Mouse (Mus musculus) CH12.LX (cell line): ENCODE measurements around the gene Arhgef10l. TPM values are rescaled to one million over a fixed set of nuclear protein-coding genes. Genes with fewer than 3 reads are reported as not detected.
A peak's percentile ranks its signal among the peaks of the same experiment; 100 is the strongest.

ENCODE experiments used
- DNase-seq: peaks from one replicate; pipeline ENCODE4 v3.0.0-alpha.2; 2013; ENCODE audit errors: extremely low read depth
- H3K27ac ChIP-seq: 2 replicates; pipeline ENCODE4 v1.5.1; 2012; ENCODE audit warnings: low read depth, mild to moderate bottlenecking, control low read depth, moderate library complexity; ENCODE audit not compliant: insufficient read depth
- H3K27me3 ChIP-seq: replicated peaks from 2 replicates; pipeline ENCODE3; 2012; ENCODE audit warnings: inconsistent platforms
- H3K36me3 ChIP-seq, 2 experiments: replicated peaks in 1 of 2; 2 replicates each; pipeline versions ENCODE3 to v1.6.1; 2012; ENCODE audit warnings: inconsistent platforms in 1 of 2, low read length in 1 of 2, mild to moderate bottlenecking in 1 of 2, mixed read lengths in 1 of 2, moderate library complexity in 1 of 2; ENCODE audit not compliant: control insufficient read depth in 1 of 2, insufficient read depth in 1 of 2
- H3K4me1 ChIP-seq, 2 experiments: 2 replicates each; pipeline ENCODE4 v1.6.1; 2012; ENCODE audit warnings: inconsistent platforms in 1 of 2, moderate library complexity in 1 of 2; ENCODE audit not compliant: insufficient read depth in 2 of 2, control insufficient read depth in 1 of 2
- H3K4me2 ChIP-seq: 2 replicates; pipeline ENCODE4 v1.6.1; 2012; ENCODE audit warnings: low read depth, mild to moderate bottlenecking, control low read depth; ENCODE audit not compliant: poor library complexity, insufficient read depth, severe bottlenecking
- H3K4me3 ChIP-seq, 3 experiments: fragments of 150-350 bp in 1 of 3; sonication (generic) in 1 of 3; replicated peaks in 1 of 3; 2 replicates each; pipeline versions ENCODE3 to v1.5.1; 2011 to 2012; ENCODE audit warnings: low read depth in 2 of 3, low read length in 2 of 3, mild to moderate bottlenecking in 2 of 3, moderate library complexity in 2 of 3, control low read depth in 1 of 3, improper control_type of control experiment in 1 of 3, inconsistent platforms in 1 of 3, mixed read lengths in 1 of 3; ENCODE audit not compliant: poor library complexity in 1 of 3
- H3K79me2 ChIP-seq: replicated peaks from 2 replicates; pipeline ENCODE4 v1.6.1; 2012; ENCODE audit warnings: mild to moderate bottlenecking, moderate library complexity; ENCODE audit not compliant: control insufficient read depth, poor library complexity, insufficient read depth, severe bottlenecking; ENCODE audit errors: extremely low read depth
- H3K9ac ChIP-seq: 2 replicates; pipeline ENCODE4 v1.6.1; 2012; ENCODE audit warnings: low read depth, mild to moderate bottlenecking, control low read depth, moderate library complexity; ENCODE audit not compliant: insufficient read depth
- H3K9me3 ChIP-seq: replicated peaks from 2 replicates; pipeline ENCODE3; 2012; ENCODE audit warnings: low read length, inconsistent platforms, mixed read lengths
- BHLHE40 ChIP-seq: IDR thresholded peaks from 2 replicates; pipeline ENCODE4 v1.6.1; 2011; ENCODE audit warnings: mild to moderate bottlenecking, low read depth, low read length, improper control_type of control experiment
- CHD1 ChIP-seq: IDR thresholded peaks from 2 replicates; pipeline ENCODE4 v1.6.1; 2012; ENCODE audit warnings: low read depth, low read length, improper control_type of control experiment, inconsistent platforms
- CTCF ChIP-seq, 2 experiments: IDR thresholded peaks in 1 of 2; conservative IDR thresholded peaks in 1 of 2; 2 replicates each; pipeline ENCODE4 v1.5.1; 2011 to 2012; ENCODE audit warnings: low read depth in 2 of 2, low read length in 2 of 2, improper control_type of control experiment in 1 of 2, inconsistent platforms in 1 of 2, mild to moderate bottlenecking in 1 of 2, moderate library complexity in 1 of 2
- EP300 ChIP-seq: IDR thresholded peaks from 2 replicates; pipeline ENCODE4 v1.6.1; 2011; ENCODE audit warnings: low read length, improper control_type of control experiment
- GABPA ChIP-seq: IDR thresholded peaks from 2 replicates; pipeline ENCODE4 v1.6.1; 2012; ENCODE audit warnings: low read depth, low read length, improper control_type of control experiment, inconsistent platforms; ENCODE audit not compliant: insufficient replicate concordance
- MAX ChIP-seq: IDR thresholded peaks from 2 replicates; pipeline ENCODE4 v1.6.1; 2011; ENCODE audit warnings: low read length, improper control_type of control experiment
- MYC ChIP-seq: IDR thresholded peaks from 2 replicates; pipeline ENCODE4 v1.6.1; 2011; ENCODE audit warnings: low read depth, mild to moderate bottlenecking, improper control_type of control experiment, low read length
- NRF1 ChIP-seq: IDR thresholded peaks from 2 replicates; pipeline ENCODE4 v1.6.1; 2014; ENCODE audit warnings: low read depth, mild to moderate bottlenecking, inconsistent platforms, low read length, improper control_type of control experiment, moderate library complexity
- POLR2A ChIP-seq: IDR thresholded peaks from 2 replicates; pipeline ENCODE4 v1.6.1; 2011; ENCODE audit warnings: low read depth, mild to moderate bottlenecking, improper control_type of control experiment, low read length
- RAD21 ChIP-seq: IDR thresholded peaks from 2 replicates; pipeline ENCODE4 v1.6.1; 2011; ENCODE audit warnings: low read depth, mild to moderate bottlenecking, low read length, improper control_type of control experiment, moderate library complexity
- SMC3 ChIP-seq: IDR thresholded peaks from 2 replicates; pipeline ENCODE4 v1.6.1; 2011; ENCODE audit warnings: low read depth, low read length, improper control_type of control experiment
- TCF12 ChIP-seq: IDR thresholded peaks from 2 replicates; pipeline ENCODE4 v1.6.1; 2014; ENCODE audit warnings: low read depth, mild to moderate bottlenecking, inconsistent platforms, low read length, improper control_type of control experiment
- USF2 ChIP-seq: conservative IDR thresholded peaks from 2 replicates; pipeline ENCODE4 v1.6.1; 2011; ENCODE audit warnings: low read depth, low read length, improper control_type of control experiment
- dilution Hi-C: fragments of 300-500 bp; cut with MboI; formaldehyde crosslinking; loops from 2 replicates; pipeline ENCODE4 v1.14.3; 2020; ENCODE audit warnings: low sequenced_read_pairs; ENCODE audit not compliant: extremely low pct_unique_long_range_greater_than_20kb, extremely low pct_ligation_motif_present
- in situ Hi-C: fragments of 300-500 bp; cut with MboI; formaldehyde crosslinking; loops from 3 replicates; pipeline ENCODE4 v1.14.3; 2019; ENCODE audit warnings: low sequenced_read_pairs, low pct_ligation_motif_present, low pct_unique_long_range_greater_than_20kb, mixed read lengths
- polyA plus RNA-seq: library from polyadenylated mRNA; unstranded; fragments of >175 nt; gene quantifications from 2 replicates; pipeline ENCODE4 v1.2.1, GENCODE M21; 2012; ENCODE audit warnings: low read depth; ENCODE audit not compliant: insufficient read length
- total RNA-seq, 2 experiments: library from RNA; depleted of rRNA; stranded (reverse); fragments of 300-350 nt in 1 of 2; fragments of >200 nt in 1 of 2; gene quantifications; 2 replicates each; pipeline ENCODE4 v1.2.3; 2012 to 2014

Arhgef10l gene
- total and polyA plus RNA-seq, 3 experiments: 4.5 to 15.8 (median 10.2) TPM

DNA sequence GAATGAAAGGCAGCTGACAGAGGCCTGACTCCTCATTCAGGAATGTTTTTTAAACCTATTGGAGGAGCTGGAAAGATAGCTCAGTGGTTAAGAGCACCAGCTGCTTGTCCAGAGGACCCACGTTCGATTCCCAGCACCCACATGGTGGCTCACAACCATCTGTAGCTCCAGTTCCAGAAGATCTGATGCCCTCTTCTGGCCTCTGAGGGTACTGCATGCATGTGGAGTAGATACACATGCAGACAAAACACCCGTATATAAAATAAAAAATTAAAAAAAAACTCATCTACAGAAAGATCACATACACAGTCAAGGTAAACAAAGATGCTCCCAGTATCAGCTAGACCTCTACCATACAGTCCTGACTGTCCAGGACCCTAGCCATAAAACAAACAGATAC is 104.1 kb downstream of the Arhgef10l start:
- Histone ChIP-seq H3K9me3 (peaks cover 17% of the 10 kb centered on the region), H3K4me3 (no peak overlapping the region), H3K4me1 (peaks cover 11 to 28% of the 10 kb centered on the region in 2 experiments), H3K4me2 (no peak overlapping the region), H3K27me3 (no peaks in the 10 kb centered on the region), H3K79me2 (no peaks in the 10 kb centered on the region), H3K27ac (no peak overlapping the region), H3K9ac (no peak overlapping the region), H3K36me3 (peaks cover 7 to 89% of the 10 kb centered on the region in 2 experiments)
- in situ Hi-C loops (no loop called here), dilution Hi-C loops (no loop called here)
- TF ChIP-seq MAX: no peak
- TF ChIP-seq CTCF (conservative IDR thresholded peaks at IDR 0.05 in 1 of 2, IDR thresholded peaks at IDR 0.05 in 1 of 2; ENCODE audit: low read depth in 2 of 2, low read length in 2 of 2): peak in 1 of 2 experiments; percentile 21; a peak in 1 of 4 replicates
- no peak for DNase-seq

GRCm38 (mm10) chr4:140559862-140560261 is 106.0 kb downstream of the Arhgef10l start:
- Histone ChIP-seq H3K9me3 (peaks cover 17% of the 10 kb centered on the region), H3K79me2 (no peaks in the 10 kb centered on the region), H3K4me2 (no peak overlapping the region), H3K4me1 (peaks cover 9 to 17% of the 10 kb centered on the region in 2 experiments), H3K9ac (no peak overlapping the region), H3K27ac (no peak overlapping the region)
- dilution Hi-C loops: no loop called here
- TF ChIP-seq TCF12 (no peak), MAX (0 out of 2 replicates have a peak, but pooled peaks have one; percentile 24), SMC3 (peak; percentile 77), CTCF (conservative IDR thresholded peaks at IDR 0.05 in 1 of 2, IDR thresholded peaks at IDR 0.05 in 1 of 2; ENCODE audit: low read depth in 2 of 2, low read length in 2 of 2) (peak in 1 of 2 experiments; percentile 68; a peak in 2 of 4 replicates), RAD21 (peak; percentile 50), EP300 (no peak)
- TF ChIP-seq, all 38 proteins: peak for 4
- peak; percentile 17 for DNase-seq
- Histone ChIP-seq H3K4me3 (no peak overlapping the region), H3K36me3 (peaks cover 7 to 90% of the 10 kb centered on the region in 2 experiments), H3K27me3 (no peaks in the 10 kb centered on the region)
- in situ Hi-C loops: loop anchor here (10.0 kb wide), 1 partner anchor 115 kb away; no protein-coding TSS in a partner anchor

DNA sequence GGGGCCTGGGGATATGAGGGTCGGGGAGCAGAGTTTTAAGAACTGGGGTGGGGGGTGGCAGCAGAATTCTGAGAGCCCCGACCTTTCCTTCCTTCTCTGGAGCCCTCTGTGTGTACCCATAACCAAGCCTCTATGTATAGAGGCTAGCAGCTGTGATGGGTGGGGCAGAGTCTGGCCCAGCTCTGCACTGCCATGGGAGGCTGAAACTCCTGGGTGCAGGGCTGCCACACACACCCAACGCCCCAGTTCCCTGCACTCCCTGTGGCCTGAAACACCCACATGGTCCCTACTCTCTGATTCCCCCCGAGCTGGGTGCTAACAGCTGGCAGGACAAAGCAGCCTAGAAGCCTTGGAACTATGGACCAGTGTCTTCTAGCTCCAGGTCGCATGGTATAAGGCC is 107.6 kb downstream of the Arhgef10l start:
- peaks cover 17% of the 10 kb centered on the region for H3K9me3 ChIP-seq
- no peak for TF ChIP-seq USF2
- TF ChIP-seq GABPA: no peak
- TF ChIP-seq MYC: no peak
- no peak for TF ChIP-seq POLR2A
- TF ChIP-seq CHD1: no peak
- TF ChIP-seq NRF1: no peak
- TF ChIP-seq BHLHE40: no peak
- H3K4me2 ChIP-seq: no peak overlapping the region
- H3K79me2 ChIP-seq: no peaks in the 10 kb centered on the region
- H3K27me3 ChIP-seq: no peaks in the 10 kb centered on the region
- in situ Hi-C loops (loop anchor here (10.0 kb wide), 1 partner anchor 117 kb away; no protein-coding TSS in a partner anchor), dilution Hi-C loops (no loop called here)
- no peak overlapping the region for H3K4me3 ChIP-seq
- H3K36me3 ChIP-seq: peaks cover 7 to 91% of the 10 kb centered on the region in 2 experiments
- no peak overlapping the region for H3K27ac ChIP-seq
- no peak for DNase-seq
- peaks cover 9 to 13% of the 10 kb centered on the region in 2 experiments for H3K4me1 ChIP-seq
- H3K9ac ChIP-seq: no peak overlapping the region
